Mouse (Mus musculus) C2C12 (cell line): Measurements from ENCODE around the gene Mum1.

Experiments used
- CTCF ChIP-seq: IDR thresholded peaks from one replicate; pipeline ENCODE4 v1.5.1; 2011; ENCODE audit not compliant: control insufficient read depth, insufficient read depth, insufficient read length
- MAX ChIP-seq: IDR thresholded peaks from one replicate; pipeline ENCODE4 v1.6.1; 2011; ENCODE audit warnings: mild to moderate bottlenecking, control low read depth
- MYOD1 ChIP-seq: IDR thresholded peaks from one replicate; pipeline ENCODE4 v1.6.1; 2011; ENCODE audit warnings: low read depth; ENCODE audit not compliant: control insufficient read depth, insufficient read length
- MYOG ChIP-seq: IDR thresholded peaks from one replicate; pipeline ENCODE4 v1.6.1; 2011; ENCODE audit not compliant: control insufficient read depth, insufficient read length; ENCODE audit errors: extremely low read depth
- USF1 ChIP-seq: IDR thresholded peaks from one replicate; pipeline ENCODE4 v1.6.1; 2011; ENCODE audit warnings: low read depth, mild to moderate bottlenecking, control low read depth, moderate library complexity

GRCm38 (mm10) chr10:80199440-80200008 lies 26.7 kb upstream of the Mum1 start:
- TF ChIP-seq CTCF (peak; percentile 82), MAX (no peak), USF1 (no peak), MYOG (no peak), MYOD1 (no peak)
